Mouse (Mus musculus): ENCODE data around the gene Calcoco2.

Gene Calcoco2

DNA sequence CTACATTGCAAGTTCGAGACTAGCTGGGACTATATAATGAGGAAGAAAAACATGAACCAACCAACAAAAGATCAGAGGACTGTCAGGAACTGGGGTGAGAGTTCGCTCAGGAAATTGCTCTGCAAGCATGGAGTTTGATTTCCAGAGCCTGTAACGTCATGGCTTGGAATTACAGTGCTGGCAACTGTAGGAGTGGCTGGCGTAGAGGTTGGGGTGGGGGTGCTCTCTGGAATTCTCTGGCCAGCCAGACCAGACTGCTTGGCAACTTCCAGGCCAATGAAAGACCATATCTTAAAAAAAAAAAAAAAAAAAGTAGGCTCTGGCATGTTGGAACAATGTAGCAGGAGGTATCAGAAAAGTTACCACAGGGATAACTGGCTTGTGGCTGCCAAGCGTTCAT lies 31.0 kb downstream of the Calcoco2 start:
- DNase-seq (ENCODE audit: low read depth, low spot score) = no peak

DNA sequence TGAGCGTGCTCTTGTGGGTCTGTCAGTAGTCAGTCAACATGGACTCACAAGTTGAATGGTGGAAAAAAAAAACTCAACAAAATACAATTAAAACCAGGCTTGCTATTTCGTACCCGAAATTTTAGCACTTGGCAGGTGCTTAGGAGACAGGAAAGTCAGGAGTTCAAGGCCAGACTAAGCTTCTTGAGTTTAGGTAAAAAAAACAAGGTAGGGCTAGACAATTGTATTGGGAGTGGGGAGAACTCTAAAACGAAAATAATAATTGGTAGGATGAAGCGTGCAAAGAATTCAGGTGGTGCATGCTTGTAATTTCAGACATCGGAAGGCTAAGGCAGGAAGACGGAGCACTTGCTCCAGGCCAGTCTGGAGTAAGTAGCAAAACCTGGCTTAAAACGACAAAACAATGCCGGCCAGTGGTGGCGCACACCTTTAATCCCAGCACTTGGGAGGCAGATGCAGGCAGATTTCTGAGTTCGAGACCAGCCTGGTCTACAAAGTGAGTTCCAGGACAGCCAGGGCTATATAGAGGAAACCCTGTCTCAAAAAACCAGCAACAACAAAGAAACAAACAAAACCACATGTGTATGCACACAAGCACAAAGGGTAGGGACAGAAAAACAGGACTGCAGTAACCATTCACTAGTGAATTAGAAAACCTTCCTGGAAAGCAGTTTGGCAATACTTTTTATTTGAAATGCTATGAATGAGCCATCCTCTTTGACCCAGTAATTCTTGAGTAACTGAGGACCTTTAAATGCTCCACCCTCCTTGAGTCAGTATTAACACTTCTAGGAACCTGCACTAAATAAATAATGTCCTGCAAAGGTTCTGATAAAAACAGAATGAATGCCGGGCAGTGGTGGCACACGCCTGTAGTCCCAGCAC lies 35.3 kb downstream of the Calcoco2 start:
- no peak for DNase-seq (ENCODE audit: low read depth, low spot score)

DNA sequence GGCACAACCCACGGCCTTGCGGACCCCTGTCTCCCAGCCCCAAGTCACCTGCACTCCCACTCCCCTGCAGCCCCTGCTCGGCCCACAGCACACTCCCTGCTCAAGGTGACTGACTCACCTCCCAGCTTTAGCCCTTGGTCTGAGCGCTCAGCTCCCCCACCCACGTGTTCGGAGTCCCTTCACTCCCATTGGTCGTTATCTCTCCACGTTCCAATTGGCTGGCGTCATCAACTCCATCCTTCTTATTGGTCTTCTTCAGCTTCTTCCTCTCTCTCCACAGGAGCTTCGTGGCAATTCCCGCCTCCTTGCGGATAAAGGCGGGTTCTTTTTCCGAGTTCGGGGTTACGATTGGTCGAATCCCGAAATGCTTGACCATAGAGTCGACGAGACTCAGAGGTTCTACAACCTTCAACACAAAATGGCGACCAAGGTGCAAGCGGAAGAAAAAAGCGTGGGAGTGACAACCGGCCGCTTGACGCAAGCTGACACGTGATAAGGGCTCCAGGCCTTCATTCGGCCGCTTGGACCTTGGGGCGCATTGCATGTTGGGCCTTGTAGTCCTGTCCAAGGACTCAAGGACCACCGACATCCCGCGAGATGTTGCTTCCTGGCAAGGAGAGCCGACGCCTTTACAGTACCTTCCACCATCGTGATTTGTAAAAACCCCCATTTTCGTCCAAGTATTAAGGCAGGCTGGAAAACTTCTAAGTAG lies 36.1 kb downstream of the Calcoco2 start, which contains the start of gene Atp5g1:
Gene Atp5g1 (minus strand): TSS at position 162 of the 712 bp plus-strand sequence.
- peak; percentile 99 for DNase-seq (ENCODE audit: low read depth, low spot score)

DNA sequence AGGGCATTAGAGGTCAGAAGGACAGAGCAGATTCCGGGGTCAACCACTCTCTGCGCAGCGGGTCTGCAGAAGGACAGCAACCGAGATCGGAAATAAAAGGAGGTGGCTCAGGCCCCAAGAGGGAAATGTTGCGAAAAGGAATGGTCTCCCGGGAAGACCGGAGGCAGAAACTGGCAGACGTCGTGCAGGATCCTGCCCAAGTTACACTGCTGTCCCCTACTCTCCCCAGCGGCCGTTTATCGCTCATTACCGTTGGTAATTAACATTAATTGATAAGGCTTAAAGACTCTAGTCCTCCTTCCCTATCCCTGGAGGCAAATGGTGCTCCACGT lies 36.6 kb downstream of the Calcoco2 start:
- no peak for DNase-seq (ENCODE audit: low read depth, low spot score)

DNA sequence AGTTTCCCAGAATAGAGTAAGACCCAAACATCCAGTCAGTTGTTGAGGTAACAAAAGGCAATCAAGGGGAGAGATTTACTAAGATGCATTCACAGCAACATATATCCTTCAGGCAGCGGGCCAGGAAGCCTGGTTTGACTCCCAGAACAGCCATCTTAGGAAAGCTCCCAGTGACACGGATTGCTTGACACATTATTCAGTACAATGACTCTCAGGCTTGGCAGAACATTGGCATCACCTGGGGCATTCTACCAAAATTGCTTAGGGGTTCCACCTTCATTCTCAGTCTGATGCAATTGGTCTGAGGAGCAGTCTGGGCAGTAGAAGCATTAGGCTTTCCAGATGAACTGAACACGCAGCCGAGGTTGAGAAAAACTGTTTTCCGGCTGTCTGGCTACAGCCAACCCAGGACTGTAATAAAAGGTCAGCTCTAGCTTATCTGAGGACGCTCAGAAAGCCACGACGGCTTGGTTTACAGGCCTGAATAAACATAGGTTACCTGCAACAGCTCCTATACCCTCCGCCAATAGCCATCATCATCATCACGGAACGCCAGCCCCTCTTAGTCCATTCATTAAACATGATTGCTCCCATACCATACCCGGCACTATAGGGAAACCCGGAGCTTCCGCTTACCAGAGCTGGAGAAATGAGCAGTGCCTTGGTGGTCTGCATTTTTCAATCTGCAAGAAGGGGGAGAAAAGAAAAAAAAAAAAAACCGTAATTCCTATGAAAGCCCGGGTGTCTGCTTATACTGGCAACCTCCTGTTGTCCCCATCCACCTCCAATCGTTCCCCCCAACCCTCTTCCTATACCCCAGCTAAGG lies 37.2 kb downstream of the Calcoco2 start:
- DNase-seq (ENCODE audit: low read depth, low spot score) = no peak

DNA sequence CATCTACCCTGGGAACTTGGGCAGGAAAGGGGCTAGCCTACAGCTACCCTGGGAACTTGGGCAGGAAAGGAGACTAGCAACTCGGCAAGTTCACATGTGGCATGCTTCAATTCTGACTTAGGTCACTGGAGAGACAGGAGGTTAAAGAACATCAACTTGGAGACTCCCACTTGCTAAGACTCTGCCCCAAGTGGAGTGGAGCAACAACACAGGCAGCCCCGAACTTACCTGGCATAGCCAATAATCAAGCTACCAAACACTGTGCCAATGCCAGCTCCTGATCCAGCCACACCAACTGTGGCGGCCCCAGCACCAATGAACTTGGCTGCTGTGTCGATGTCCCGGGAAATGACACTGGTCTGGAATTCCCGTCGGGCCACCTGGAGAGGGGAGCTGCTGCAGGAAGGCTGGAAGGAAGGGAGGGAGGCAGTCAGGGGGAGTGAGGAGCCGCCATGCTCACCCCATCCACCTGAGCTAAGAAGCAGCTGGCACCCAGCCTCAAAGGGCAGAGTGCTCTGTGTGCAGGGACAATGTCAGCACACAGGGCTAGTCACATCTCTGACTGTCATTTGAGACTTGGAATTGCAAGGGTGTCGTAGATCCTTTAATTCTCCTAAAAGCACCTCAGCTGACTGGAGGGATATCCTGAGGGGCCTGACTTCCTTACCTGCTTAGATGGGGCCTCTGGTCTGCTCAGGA lies 38.3 kb downstream of the Calcoco2 start:
- no peak for DNase-seq (ENCODE audit: low read depth, low spot score)

DNA sequence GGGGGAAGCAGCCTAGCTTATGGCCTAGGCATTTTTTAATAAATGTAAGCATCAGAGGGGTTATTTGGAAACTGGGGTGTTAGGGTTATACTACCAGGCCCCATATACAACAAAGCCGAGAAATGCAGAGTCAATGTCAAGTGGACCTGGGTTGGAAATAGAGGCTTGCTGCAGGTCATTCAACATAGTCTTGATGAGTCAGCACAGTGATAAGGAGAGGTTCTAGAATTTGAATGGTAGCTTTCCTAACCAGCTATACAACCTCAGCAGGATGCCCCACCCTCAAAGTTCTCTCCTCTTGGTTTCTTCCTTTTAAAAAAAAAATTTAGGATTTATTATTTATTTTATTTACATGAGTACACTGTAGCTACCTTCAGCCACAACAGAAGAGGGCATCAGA lies 40.8 kb downstream of the Calcoco2 start:
- no peak for DNase-seq (ENCODE audit: low read depth, low spot score)

DNA sequence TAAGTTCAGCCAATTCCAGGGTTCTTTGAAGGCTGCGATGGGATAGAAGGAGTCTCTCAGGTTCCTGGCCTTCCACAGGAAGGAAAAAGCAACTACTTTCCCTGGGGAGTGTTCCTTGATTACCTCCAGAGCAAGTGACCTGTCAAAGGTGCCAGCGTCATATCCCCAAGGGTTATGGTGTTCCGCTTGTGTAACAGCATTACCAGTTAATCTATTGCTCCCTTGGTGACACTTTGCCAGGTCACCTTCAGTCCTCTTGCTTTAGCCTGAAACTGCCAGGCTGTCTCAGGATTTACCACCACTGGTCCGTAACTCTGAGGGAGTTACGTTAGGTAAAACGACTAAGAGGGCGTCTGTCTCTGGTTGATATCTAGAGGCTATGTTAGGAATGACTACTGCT lies 41.4 kb downstream of the Calcoco2 start:
- no peak for DNase-seq (ENCODE audit: low read depth, low spot score)

DNA sequence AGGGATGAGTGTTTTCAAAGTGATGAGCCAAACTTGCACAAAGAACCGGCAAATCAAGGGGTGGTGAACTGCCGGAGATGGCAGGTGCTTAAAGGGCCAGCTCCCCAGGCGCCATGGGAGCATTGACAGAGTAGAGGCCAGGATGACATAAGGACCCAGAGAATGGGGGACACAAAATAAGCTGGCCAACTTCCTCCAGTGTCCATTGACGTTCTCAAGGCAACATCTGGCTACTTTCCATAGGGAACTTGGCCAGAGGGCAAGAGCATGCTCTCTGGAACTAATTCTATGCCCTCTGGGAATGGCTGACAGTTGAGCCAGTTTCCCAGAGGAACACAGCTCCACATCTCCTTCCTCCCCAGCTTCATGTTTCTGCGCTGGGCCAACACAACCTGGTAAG lies 43.5 kb downstream of the Calcoco2 start:
- no peak for DNase-seq (ENCODE audit: low read depth, low spot score)

DNA sequence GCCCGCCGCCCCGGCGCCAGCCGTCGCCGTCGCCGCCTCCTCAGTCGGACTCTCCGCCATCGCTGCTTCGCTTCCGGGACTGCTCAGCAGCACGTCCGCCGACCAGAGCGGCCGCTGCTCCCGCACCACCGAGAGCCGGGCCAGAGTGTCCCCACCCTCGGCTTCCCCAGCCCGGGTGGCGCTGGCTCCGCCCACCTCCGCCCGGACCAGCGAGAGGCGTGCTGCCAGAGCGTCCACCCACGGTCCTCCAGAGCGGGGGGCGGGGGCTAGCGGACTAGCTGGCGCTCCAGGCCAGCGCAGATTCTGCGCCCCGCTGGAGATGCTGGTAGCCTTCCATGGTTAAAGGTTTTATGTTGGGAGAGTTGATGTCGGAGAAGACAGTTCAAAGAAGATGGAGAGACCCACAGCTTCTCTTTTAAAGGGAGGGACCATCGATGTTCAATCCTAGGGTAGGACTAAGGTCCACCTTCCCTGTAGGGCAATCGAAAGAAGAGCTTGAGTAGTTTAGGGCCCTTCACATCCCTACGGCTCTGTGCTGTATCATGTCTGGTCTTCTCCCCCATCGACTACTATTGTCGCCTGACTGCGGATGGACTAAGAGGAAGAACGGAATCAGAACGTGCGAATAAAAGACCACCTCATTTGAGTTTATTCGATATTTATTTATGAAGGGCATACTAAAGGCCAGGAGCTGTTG lies 46.4 kb downstream of the Calcoco2 start, which contains the start of gene Ube2z:
Gene Ube2z (minus strand): TSS at position 174 of the 697 bp plus-strand sequence.
- peak; percentile 89 for DNase-seq (ENCODE audit: low read depth, low spot score)

DNA sequence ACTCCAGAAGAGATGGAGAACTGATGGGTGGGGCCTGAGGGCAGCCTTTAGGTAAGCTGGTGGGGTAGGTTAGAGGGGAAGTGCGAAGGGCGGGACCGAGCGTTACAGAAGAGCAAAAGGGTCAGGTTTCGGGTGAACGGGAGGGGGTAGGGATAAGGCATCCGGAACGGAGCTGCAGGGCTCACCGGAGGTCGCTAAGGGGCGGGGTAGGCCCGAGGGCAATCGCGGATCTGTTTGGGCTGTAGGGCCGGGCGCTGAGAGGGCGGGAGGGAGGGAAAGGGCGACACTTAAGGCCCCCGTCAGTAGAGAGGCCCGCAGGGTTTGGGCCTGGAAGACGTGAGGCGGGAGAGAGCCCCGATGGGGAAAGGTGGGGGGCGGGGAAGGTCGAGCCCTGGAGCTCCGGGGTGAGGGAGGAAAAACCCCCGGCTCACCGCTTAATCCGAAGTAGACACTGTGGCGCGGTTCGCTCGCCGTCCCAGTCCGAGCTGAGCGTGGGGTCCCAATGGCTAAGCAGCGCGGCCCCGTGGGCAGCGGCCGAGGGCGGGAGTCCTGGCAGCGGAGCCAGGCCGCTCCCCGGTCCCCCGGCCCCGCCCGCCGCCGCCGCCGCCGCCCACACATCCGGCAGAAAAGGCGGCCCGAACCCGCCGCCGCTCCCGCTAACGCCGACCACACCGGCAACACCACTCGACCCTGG lies 47.1 kb downstream of the Calcoco2 start:
- DNase-seq (ENCODE audit: low read depth, low spot score) = peak; percentile 16

DNA sequence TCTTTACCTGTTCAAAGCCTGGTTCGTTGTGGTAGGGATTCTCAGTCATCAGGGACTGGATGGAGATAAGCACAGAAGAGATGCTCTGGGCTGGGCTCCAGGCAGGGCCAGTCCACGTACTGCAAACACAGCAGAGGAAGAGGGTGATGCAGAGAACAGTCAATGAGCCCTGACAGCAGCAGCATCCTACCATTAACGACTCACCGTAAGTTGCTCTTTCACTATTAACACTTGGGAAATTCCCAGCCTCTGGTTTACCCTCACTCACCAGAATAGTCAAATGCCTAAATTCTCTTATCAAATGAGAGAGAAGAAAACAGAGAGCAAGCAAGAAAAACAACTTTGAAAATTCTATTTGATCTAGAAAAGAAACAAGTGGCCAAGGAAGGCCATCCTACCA lies 53.5 kb downstream of the Calcoco2 start:
- DNase-seq (ENCODE audit: low read depth, low spot score) = no peak

DNA sequence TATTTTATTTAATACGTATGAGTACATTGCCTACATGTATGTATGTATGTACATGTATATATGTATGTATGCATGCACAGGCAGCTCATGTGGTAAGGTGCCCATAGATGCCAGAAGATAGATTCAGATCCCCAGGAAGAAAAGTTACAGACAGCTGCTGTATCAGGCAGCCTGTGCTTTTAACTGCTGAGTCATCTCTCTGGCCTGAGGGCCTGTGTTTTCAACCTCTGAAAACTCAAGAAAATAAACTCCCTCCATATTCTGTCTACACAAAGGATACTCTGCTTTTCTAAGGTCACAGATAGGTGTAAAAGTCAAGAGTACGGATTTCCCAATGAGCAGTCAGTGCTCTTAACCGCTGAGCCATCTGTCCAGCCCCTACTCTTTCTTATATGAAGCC lies 60.9 kb downstream of the Calcoco2 start:
- no peak for DNase-seq (ENCODE audit: low read depth, low spot score)

DNA sequence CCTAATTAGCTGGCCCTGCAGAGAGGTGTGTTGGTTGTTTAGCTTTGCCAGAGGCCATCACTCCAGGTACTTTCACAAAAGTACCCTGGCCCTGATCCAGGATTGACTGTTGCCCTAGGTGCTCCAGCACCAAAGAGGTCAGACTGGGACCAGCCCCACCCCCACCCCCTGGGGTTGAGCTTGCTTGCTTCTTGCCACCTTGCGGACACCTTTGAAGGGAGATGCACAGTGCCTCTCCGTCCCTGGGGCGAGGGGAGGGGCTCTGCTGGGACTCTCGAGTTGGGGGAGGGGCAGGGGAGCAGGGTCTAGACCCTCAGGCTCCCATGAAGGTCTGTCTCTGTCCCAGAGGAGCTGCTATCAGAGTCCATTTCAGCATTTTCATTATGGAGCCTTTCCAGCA lies 61.8 kb downstream of the Calcoco2 start:
- no peak for DNase-seq (ENCODE audit: low read depth, low spot score)
